Mouse (Mus musculus): Measurements from ENCODE around the gene Klhl5. TPM values are rescaled to one million over a fixed set of nuclear protein-coding genes. Genes with fewer than 3 reads are reported as not detected.
A peak's percentile ranks its signal among the peaks of the same experiment; 100 is the strongest.

Klhl5 gene
- total RNA-seq, 2 experiments from 2014 or later = 47.5 to 74.9 TPM

GRCm38 (mm10) chr5:65141242-65141641 lies 33.9 kb downstream of the Klhl5 start:
- no peak for ATAC-seq (ENCODE audit: poor library complexity, severe bottlenecking)

- no peak for ATAC-seq (ENCODE audit: poor library complexity, severe bottlenecking)
Observed at GRCm38 (mm10) chr5:65142247-65142646, 34.9 kb downstream of the Klhl5 start.

GRCm38 (mm10) chr5:65145499-65146101 lies 38.3 kb downstream of the Klhl5 start:
- no peak for ATAC-seq (ENCODE audit: poor library complexity, severe bottlenecking)

- ATAC-seq (ENCODE audit: poor library complexity, severe bottlenecking) = no peak
Observed at GRCm38 (mm10) chr5:65146749-65147148, 39.4 kb downstream of the Klhl5 start.

GRCm38 (mm10) chr5:65149706-65150105 lies 42.4 kb downstream of the Klhl5 start:
- no peak for ATAC-seq (ENCODE audit: poor library complexity, severe bottlenecking)

- no peak for ATAC-seq (ENCODE audit: poor library complexity, severe bottlenecking)
Observed at GRCm38 (mm10) chr5:65150376-65150955, 43.1 kb downstream of the Klhl5 start.

- no peak for ATAC-seq (ENCODE audit: poor library complexity, severe bottlenecking)
Observed at GRCm38 (mm10) chr5:65151276-65151675, 43.9 kb downstream of the Klhl5 start.

GRCm38 (mm10) chr5:65151767-65152166 lies 44.4 kb downstream of the Klhl5 start:
- ATAC-seq (ENCODE audit: poor library complexity, severe bottlenecking) = no peak

GRCm38 (mm10) chr5:65154287-65154686 lies 46.9 kb downstream of the Klhl5 start:
- no peak for ATAC-seq (ENCODE audit: poor library complexity, severe bottlenecking)

- peak; percentile 83 for ATAC-seq (ENCODE audit: poor library complexity, severe bottlenecking)
Observed at GRCm38 (mm10) chr5:65156853-65157252, 49.5 kb downstream of the Klhl5 start.

- no peak for ATAC-seq (ENCODE audit: poor library complexity, severe bottlenecking)
Observed at GRCm38 (mm10) chr5:65157412-65158381, 50.4 kb downstream of the Klhl5 start.

- no peak for ATAC-seq (ENCODE audit: poor library complexity, severe bottlenecking)
Observed at GRCm38 (mm10) chr5:65158696-65159305, 51.5 kb downstream of the Klhl5 start.

- ATAC-seq (ENCODE audit: poor library complexity, severe bottlenecking) = no peak
Observed at GRCm38 (mm10) chr5:65163001-65163400, 55.7 kb downstream of the Klhl5 start.

- no peak for ATAC-seq (ENCODE audit: poor library complexity, severe bottlenecking)
Observed at GRCm38 (mm10) chr5:65163489-65164092, 56.3 kb downstream of the Klhl5 start.

GRCm38 (mm10) chr5:65170206-65170605 lies 62.9 kb downstream of the Klhl5 start:
- no peak for ATAC-seq (ENCODE audit: poor library complexity, severe bottlenecking)

- no peak for ATAC-seq (ENCODE audit: poor library complexity, severe bottlenecking)
Observed at GRCm38 (mm10) chr5:65175035-65175917, 67.9 kb downstream of the Klhl5 start.

GRCm38 (mm10) chr5:65175918-65176484 lies 68.7 kb downstream of the Klhl5 start:
- no peak for ATAC-seq (ENCODE audit: poor library complexity, severe bottlenecking)

- ATAC-seq (ENCODE audit: poor library complexity, severe bottlenecking) = no peak
Observed at GRCm38 (mm10) chr5:65177026-65177514, 69.7 kb downstream of the Klhl5 start.

GRCm38 (mm10) chr5:65178477-65178876 lies 71.1 kb downstream of the Klhl5 start:
- ATAC-seq (ENCODE audit: poor library complexity, severe bottlenecking) = no peak
